Mouse (Mus musculus): ENCODE data around the gene Rbm47. TPM values are rescaled to one million over a fixed set of nuclear protein-coding genes. Genes with fewer than 3 reads are reported as not detected.
"Not testable (repeated sequence)": the region's sequence is repeated elsewhere in the genome, so short reads cannot be mapped to it uniquely, and the experiment has no call there.

Gene Rbm47
- total RNA-seq, 2 experiments from 2014 or later = 2.3 to 3.7 TPM

GRCm38 (mm10) chr5:66034375-66035195 lies 138.3 kb downstream of the Rbm47 start:
- intact Hi-C loops (cut with DNase I) = no loop called here

GRCm38 (mm10) chr5:66032826-66033225 lies 140.1 kb downstream of the Rbm47 start:
- intact Hi-C loops (cut with DNase I) = no loop called here

More at GRCm38 (mm10) chr5:66034375-66035195, 138.3 kb downstream of the Rbm47 start:
- DNase-seq = no peak

GRCm38 (mm10) chr5:66031699-66032098 lies 141.2 kb downstream of the Rbm47 start:
- no peak for DNase-seq
- intact Hi-C loops (cut with DNase I) = no loop called here

More at GRCm38 (mm10) chr5:66032826-66033225, 140.1 kb downstream of the Rbm47 start:
- DNase-seq = no peak

GRCm38 (mm10) chr5:66028232-66028631 lies 144.7 kb downstream of the Rbm47 start:
- intact Hi-C loops (cut with DNase I) = no loop called here
- DNase-seq = no peak

- intact Hi-C loops (cut with DNase I) = no loop called here
Measured at GRCm38 (mm10) chr5:66027206-66027605, 145.7 kb downstream of the Rbm47 start.

GRCm38 (mm10) chr5:66026796-66027195 lies 146.1 kb downstream of the Rbm47 start:
- intact Hi-C loops (cut with DNase I) = no loop called here
- no peak for DNase-seq

More at GRCm38 (mm10) chr5:66027206-66027605, 145.7 kb downstream of the Rbm47 start:
- DNase-seq = no peak

GRCm38 (mm10) chr5:66015449-66015961 lies 157.4 kb downstream of the Rbm47 start:
- DNase-seq = no peak
- intact Hi-C loops (cut with DNase I) = no loop called here

GRCm38 (mm10) chr5:66014437-66014836 lies 158.5 kb downstream of the Rbm47 start:
- no peak for DNase-seq
- intact Hi-C loops (cut with DNase I) = no loop called here

GRCm38 (mm10) chr5:66013999-66014398 lies 158.9 kb downstream of the Rbm47 start:
- DNase-seq = no peak

GRCm38 (mm10) chr5:66008245-66008967 lies 164.5 kb downstream of the Rbm47 start:
- intact Hi-C loops (cut with DNase I) = no loop called here
- DNase-seq = no peak

More at GRCm38 (mm10) chr5:66013999-66014398, 158.9 kb downstream of the Rbm47 start:
- intact Hi-C loops (cut with DNase I) = no loop called here

GRCm38 (mm10) chr5:66005041-66005678 lies 167.8 kb downstream of the Rbm47 start:
- DNase-seq = no peak
- intact Hi-C loops (cut with DNase I) = no loop called here

GRCm38 (mm10) chr5:66004134-66004925 lies 168.6 kb downstream of the Rbm47 start, which contains the start of gene 9130230L23Rik:
9130230L23Rik (minus strand) TSS chr5:66004285.
- intact Hi-C loops (cut with DNase I) = no loop called here
- DNase-seq = peak in 1 of 2 experiments; percentile 5

- intact Hi-C loops (cut with DNase I) = no loop called here
- DNase-seq = no peak
Measured at GRCm38 (mm10) chr5:66001232-66001631, 171.7 kb downstream of the Rbm47 start.

GRCm38 (mm10) chr5:66000567-66001125 lies 172.3 kb downstream of the Rbm47 start:
- no peak for DNase-seq
- intact Hi-C loops (cut with DNase I) = no loop called here

- no peak for DNase-seq
Measured at GRCm38 (mm10) chr5:66000074-66000473, 172.8 kb downstream of the Rbm47 start.

GRCm38 (mm10) chr5:65999106-65999505 lies 173.8 kb downstream of the Rbm47 start:
- intact Hi-C loops (cut with DNase I) = no loop called here
- DNase-seq = no peak

More at GRCm38 (mm10) chr5:66000074-66000473, 172.8 kb downstream of the Rbm47 start:
- intact Hi-C loops (cut with DNase I) = no loop called here

- intact Hi-C loops (cut with DNase I) = no loop called here
- no peak for DNase-seq
Measured at GRCm38 (mm10) chr5:65997813-65998212, 175.1 kb downstream of the Rbm47 start.

- peak in 1 of 2 experiments; percentile 8 for DNase-seq
- intact Hi-C loops (cut with DNase I) = no loop called here
Measured at GRCm38 (mm10) chr5:65994643-65995042, 178.3 kb downstream of the Rbm47 start.

- DNase-seq = no peak
- intact Hi-C loops (cut with DNase I) = no loop called here
Measured at GRCm38 (mm10) chr5:65991191-65991590, 181.7 kb downstream of the Rbm47 start.

- DNase-seq; intact Hi-C loops (cut with DNase I): not testable (repeated sequence)
Measured at GRCm38 (mm10) chr5:65987004-65987403, 185.9 kb downstream of the Rbm47 start.

All from heart, postnatal 10 days (tissue).